Mouse (Mus musculus): ENCODE measurements around the gene Ftl1.

DNA sequence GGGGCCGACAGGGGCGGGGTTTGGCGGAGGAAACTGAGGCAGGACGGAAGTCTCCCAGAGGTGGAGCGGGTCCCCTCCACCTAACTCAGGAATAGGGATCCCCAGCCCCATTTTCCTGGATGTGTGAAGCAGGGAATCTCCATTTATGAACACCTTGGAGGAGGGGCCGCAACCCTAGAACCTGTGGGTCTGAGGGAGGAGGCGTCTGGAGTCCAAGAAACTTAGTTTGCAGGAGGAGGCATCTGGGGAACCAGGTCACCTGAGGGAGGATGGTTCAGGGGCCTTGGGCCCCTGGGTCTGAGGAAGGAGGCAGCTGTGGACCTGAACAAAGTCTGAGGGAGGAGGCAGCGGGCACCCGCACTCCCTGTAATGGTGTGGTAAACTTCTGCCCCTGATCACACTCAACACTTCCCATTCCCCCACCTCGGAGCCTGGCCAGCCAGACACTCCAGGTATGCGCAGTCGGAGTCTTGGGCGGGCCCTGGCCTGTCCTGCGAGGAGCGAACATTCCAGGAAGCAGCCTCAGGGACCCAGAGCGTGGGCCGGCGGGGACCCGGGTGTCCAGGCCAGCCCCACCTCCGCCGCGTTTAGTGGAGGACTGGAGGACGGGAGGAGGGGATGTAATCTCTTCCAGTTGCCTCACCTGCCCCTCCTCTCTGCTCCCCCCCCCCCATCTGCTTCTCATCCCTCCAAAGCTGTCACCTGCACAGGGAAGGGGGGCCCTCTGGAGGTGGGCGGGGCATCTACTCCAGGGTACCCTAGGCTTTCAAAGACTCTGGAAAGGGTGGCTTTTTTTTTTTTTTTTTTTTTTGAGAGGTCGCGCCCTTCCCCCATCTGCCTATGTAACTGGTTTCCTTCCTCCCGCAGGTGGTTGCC, 45.6 kb downstream of the Ftl1 start:
- TF ChIP-seq MAZ (IDR thresholded peaks at IDR 0.05; ENCODE audit: low read depth, low read length) = no peak
- TF ChIP-seq IRF4 (IDR thresholded peaks at IDR 0.05; ENCODE audit: low read depth, low read length) = no peak
- TF ChIP-seq CTCF (conservative IDR thresholded peaks at IDR 0.05 in 1 of 2, IDR thresholded peaks at IDR 0.05 in 1 of 2; ENCODE audit: low read depth in 2 of 2, low read length in 2 of 2) = no peak

Data from CH12.LX (cell line).